Mouse (Mus musculus): Measurements from ENCODE around the gene Polh. TPM values are rescaled to one million over a fixed set of nuclear protein-coding genes. Genes with fewer than 3 reads are reported as not detected.

The Polh gene
- polyA plus RNA-seq, 1 experiment: 0.27 TPM

GRCm38 (mm10) chr17:46188829-46189228 lies 13.6 kb downstream of the Polh start:
- no peak for TF ChIP-seq GATA1 (IDR thresholded peaks at IDR 0.05; ENCODE audit: low read length)
- TF ChIP-seq TAL1 (IDR thresholded peaks at IDR 0.05; ENCODE audit: low read length): no peak
- H3K4me1 ChIP-seq (ENCODE audit: control insufficient read depth): peaks cover 2% of the 10 kb centered on the region
- H3K36me3 ChIP-seq (ENCODE audit: control insufficient read depth): peaks cover 99% of the 10 kb centered on the region
- no peak overlapping the region for H3K4me3 ChIP-seq (replicated peaks)
- no peaks in the 10 kb centered on the region for H3K9me3 ChIP-seq (ENCODE audit: control insufficient read depth, low read length)
- no peaks in the 10 kb centered on the region for H3K27me3 ChIP-seq (ENCODE audit: control insufficient read depth)

DNA sequence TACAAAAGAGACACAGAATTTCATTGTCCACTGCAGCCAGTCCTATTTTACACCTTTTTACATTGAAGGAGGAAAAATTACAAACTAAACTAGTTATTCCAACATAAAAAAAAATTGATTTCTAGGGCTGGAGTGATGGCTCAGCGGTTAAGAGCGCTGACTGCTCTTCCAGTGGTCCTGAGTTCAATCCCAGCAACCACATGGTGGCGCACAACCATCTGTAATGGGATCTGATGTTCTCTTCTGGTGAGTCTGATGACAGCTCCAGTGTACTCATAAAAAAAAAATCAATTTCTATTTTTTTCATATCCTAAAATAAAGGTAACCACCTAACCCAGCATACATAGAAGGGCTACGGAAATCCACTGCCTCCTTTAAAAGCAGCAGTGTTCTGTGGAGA lies 20.2 kb downstream of the Polh start:
- Histone ChIP-seq H3K27me3 (ENCODE audit: control insufficient read depth) (no peaks in the 10 kb centered on the region), H3K9me3 (ENCODE audit: control insufficient read depth, low read length) (no peaks in the 10 kb centered on the region), H3K4me3 (replicated peaks) (no peak overlapping the region), H3K36me3 (ENCODE audit: control insufficient read depth) (peaks cover 99% of the 10 kb centered on the region), H3K4me1 (ENCODE audit: control insufficient read depth) (no peaks in the 10 kb centered on the region)
- TF ChIP-seq GATA1 (IDR thresholded peaks at IDR 0.05; ENCODE audit: low read length) (no peak), TAL1 (IDR thresholded peaks at IDR 0.05; ENCODE audit: low read length) (no peak)

- no peak overlapping the region for H3K4me3 ChIP-seq (replicated peaks)
- peaks cover 20% of the 10 kb centered on the region for H3K4me1 ChIP-seq (ENCODE audit: control insufficient read depth)
- no peaks in the 10 kb centered on the region for H3K9me3 ChIP-seq (ENCODE audit: control insufficient read depth, low read length)
- peaks cover 93% of the 10 kb centered on the region for H3K36me3 ChIP-seq (ENCODE audit: control insufficient read depth)
- no peaks in the 10 kb centered on the region for H3K27me3 ChIP-seq (ENCODE audit: control insufficient read depth)
- TF ChIP-seq GATA1 (IDR thresholded peaks at IDR 0.05; ENCODE audit: low read length) (no peak), TAL1 (IDR thresholded peaks at IDR 0.05; ENCODE audit: low read length) (no peak)
Observed at GRCm38 (mm10) chr17:46170538-46170937, 31.9 kb downstream of the Polh start.

GRCm38 (mm10) chr17:46168768-46169167 lies 33.7 kb downstream of the Polh start:
- H3K36me3 ChIP-seq (ENCODE audit: control insufficient read depth): peaks cover 97% of the 10 kb centered on the region
- no peaks in the 10 kb centered on the region for H3K27me3 ChIP-seq (ENCODE audit: control insufficient read depth)
- H3K9me3 ChIP-seq (ENCODE audit: control insufficient read depth, low read length): no peaks in the 10 kb centered on the region
- no peak overlapping the region for H3K4me3 ChIP-seq (replicated peaks)
- peaks cover 29% of the 10 kb centered on the region for H3K4me1 ChIP-seq (ENCODE audit: control insufficient read depth)
- TF ChIP-seq GATA1 (IDR thresholded peaks at IDR 0.05; ENCODE audit: low read length): no peak
- no peak for TF ChIP-seq TAL1 (IDR thresholded peaks at IDR 0.05; ENCODE audit: low read length)

- Histone ChIP-seq H3K9me3 (ENCODE audit: control insufficient read depth, low read length) (no peaks in the 10 kb centered on the region), H3K27me3 (ENCODE audit: control insufficient read depth) (no peaks in the 10 kb centered on the region), H3K36me3 (ENCODE audit: control insufficient read depth) (peaks cover 99% of the 10 kb centered on the region), H3K4me1 (ENCODE audit: control insufficient read depth) (peaks cover 31% of the 10 kb centered on the region), H3K4me3 (replicated peaks) (no peak overlapping the region)
- TF ChIP-seq GATA1 (IDR thresholded peaks at IDR 0.05; ENCODE audit: low read length) (no peak), TAL1 (IDR thresholded peaks at IDR 0.05; ENCODE audit: low read length) (no peak)
Observed at GRCm38 (mm10) chr17:46168318-46168717, 34.1 kb downstream of the Polh start.

DNA sequence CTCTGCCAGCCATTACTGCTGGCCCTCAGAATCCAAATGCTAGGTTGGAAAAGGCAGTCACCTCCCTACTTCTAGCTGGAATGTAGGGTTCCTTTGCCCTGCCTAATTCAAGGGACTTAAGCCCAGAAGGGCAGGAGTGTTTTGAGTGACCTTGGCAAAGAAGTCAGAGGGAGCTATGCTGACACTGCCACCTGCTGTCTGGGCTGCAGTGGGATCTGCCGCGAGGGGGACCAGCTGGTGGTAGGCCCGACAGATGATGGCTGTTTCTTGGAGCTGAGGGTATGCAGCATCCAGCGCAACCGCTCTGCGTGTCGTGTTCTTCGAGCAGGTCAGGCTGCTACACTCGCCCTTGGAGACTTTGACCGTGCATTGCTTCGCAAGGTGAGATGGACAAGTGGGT lies 35.4 kb downstream of the Polh start:
- Histone ChIP-seq H3K36me3 (ENCODE audit: control insufficient read depth) (peaks cover 99% of the 10 kb centered on the region), H3K4me3 (replicated peaks) (no peak overlapping the region), H3K27me3 (ENCODE audit: control insufficient read depth) (no peaks in the 10 kb centered on the region), H3K9me3 (ENCODE audit: control insufficient read depth, low read length) (no peaks in the 10 kb centered on the region), H3K4me1 (ENCODE audit: control insufficient read depth) (peaks cover 44% of the 10 kb centered on the region)
- TF ChIP-seq TAL1 (IDR thresholded peaks at IDR 0.05; ENCODE audit: low read length) (no peak), GATA1 (IDR thresholded peaks at IDR 0.05; ENCODE audit: low read length) (no peak)

DNA sequence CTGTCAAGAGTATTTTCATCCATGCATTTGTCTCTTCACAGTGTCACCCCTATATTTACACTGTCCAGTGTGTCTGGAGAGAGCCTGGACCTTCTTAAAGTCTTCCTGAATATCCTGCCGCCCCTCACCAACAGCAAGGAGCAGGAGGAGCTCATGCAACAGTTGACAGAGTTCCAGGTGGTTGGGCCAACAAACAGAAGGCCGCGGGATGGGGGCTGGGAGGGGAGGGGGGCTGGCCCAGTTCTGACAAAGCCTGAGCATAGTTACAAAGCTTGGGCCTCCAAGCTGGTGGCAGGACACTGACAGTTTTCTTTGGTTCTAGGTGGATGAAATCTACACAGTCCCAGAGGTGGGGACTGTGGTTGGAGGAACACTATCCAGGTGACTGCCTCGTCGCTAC lies 36.2 kb downstream of the Polh start:
- peaks cover 100% of the 10 kb centered on the region for H3K36me3 ChIP-seq (ENCODE audit: control insufficient read depth)
- H3K9me3 ChIP-seq (ENCODE audit: control insufficient read depth, low read length): no peaks in the 10 kb centered on the region
- H3K27me3 ChIP-seq (ENCODE audit: control insufficient read depth): no peaks in the 10 kb centered on the region
- H3K4me3 ChIP-seq (replicated peaks): no peak overlapping the region
- H3K4me1 ChIP-seq (ENCODE audit: control insufficient read depth): peaks cover 51% of the 10 kb centered on the region
- no peak for TF ChIP-seq TAL1 (IDR thresholded peaks at IDR 0.05; ENCODE audit: low read length)
- no peak for TF ChIP-seq GATA1 (IDR thresholded peaks at IDR 0.05; ENCODE audit: low read length)

DNA sequence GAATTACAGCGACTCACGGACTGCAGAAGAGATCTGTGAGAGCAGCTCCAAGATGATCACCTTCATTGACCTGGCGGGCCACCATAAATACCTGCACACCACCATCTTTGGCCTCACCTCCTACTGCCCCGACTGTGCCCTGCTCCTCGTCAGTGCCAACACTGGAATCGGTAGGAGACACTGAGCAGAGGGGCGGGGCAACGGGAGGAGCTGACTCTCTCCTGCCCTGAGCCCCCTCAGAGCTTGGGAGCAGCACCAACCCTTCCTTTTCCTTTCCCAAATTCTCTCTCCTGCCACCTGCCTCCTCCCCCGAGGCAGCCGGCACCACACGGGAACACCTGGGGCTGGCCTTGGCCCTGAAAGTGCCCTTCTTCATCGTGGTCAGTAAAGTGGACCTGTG lies 37.0 kb downstream of the Polh start:
- no peaks in the 10 kb centered on the region for H3K27me3 ChIP-seq (ENCODE audit: control insufficient read depth)
- peaks cover 53% of the 10 kb centered on the region for H3K4me1 ChIP-seq (ENCODE audit: control insufficient read depth)
- no peak overlapping the region for H3K4me3 ChIP-seq (replicated peaks)
- no peaks in the 10 kb centered on the region for H3K9me3 ChIP-seq (ENCODE audit: control insufficient read depth, low read length)
- TF ChIP-seq GATA1 (IDR thresholded peaks at IDR 0.05; ENCODE audit: low read length): no peak
- TF ChIP-seq TAL1 (IDR thresholded peaks at IDR 0.05; ENCODE audit: low read length): no peak
- peaks cover 94% of the 10 kb centered on the region for H3K36me3 ChIP-seq (ENCODE audit: control insufficient read depth)

GRCm38 (mm10) chr17:46164791-46165190 lies 37.7 kb downstream of the Polh start:
- TF ChIP-seq GATA1 (IDR thresholded peaks at IDR 0.05; ENCODE audit: low read length) (no peak), TAL1 (IDR thresholded peaks at IDR 0.05; ENCODE audit: low read length) (no peak)
- H3K36me3 ChIP-seq (ENCODE audit: control insufficient read depth): peaks cover 87% of the 10 kb centered on the region
- no peaks in the 10 kb centered on the region for H3K27me3 ChIP-seq (ENCODE audit: control insufficient read depth)
- H3K4me1 ChIP-seq (ENCODE audit: control insufficient read depth): peaks cover 57% of the 10 kb centered on the region
- no peak overlapping the region for H3K4me3 ChIP-seq (replicated peaks)
- no peaks in the 10 kb centered on the region for H3K9me3 ChIP-seq (ENCODE audit: control insufficient read depth, low read length)

DNA sequence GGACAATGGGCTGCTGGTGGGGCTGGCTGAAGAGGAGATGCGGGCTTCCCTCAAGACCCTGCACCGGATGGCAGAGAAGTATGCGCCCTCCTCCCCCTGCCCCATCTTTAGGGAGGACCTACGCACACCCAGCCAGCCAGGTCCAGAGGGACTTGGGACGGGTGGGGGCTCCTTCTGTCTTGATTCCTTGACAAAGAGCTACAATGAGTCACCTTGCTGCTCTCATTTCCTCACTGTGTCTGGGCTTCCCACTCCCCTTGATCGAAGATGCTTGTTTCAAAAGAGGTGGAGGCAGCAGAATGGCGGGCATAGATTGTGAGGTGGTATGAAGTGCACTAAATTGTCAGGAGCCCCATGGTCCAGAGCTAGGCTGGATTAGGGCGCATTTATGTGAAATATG lies 38.1 kb downstream of the Polh start:
- no peak overlapping the region for H3K4me3 ChIP-seq (replicated peaks)
- peaks cover 82% of the 10 kb centered on the region for H3K36me3 ChIP-seq (ENCODE audit: control insufficient read depth)

More for the DNA sequence above, 38.1 kb downstream of the Polh start:
- TF ChIP-seq TAL1 (IDR thresholded peaks at IDR 0.05; ENCODE audit: low read length): no peak
- TF ChIP-seq GATA1 (IDR thresholded peaks at IDR 0.05; ENCODE audit: low read length): no peak
- H3K9me3 ChIP-seq (ENCODE audit: control insufficient read depth, low read length): no peaks in the 10 kb centered on the region
- H3K4me1 ChIP-seq (ENCODE audit: control insufficient read depth): peaks cover 62% of the 10 kb centered on the region
- no peaks in the 10 kb centered on the region for H3K27me3 ChIP-seq (ENCODE audit: control insufficient read depth)
